Mouse (Mus musculus) limb, embryonic 15.5 days (tissue): ENCODE measurements around the gene Itpk1. TPM values are rescaled to one million over a fixed set of nuclear protein-coding genes. Genes with fewer than 3 reads are reported as not detected.

Experiments
- ATAC-seq: fragments of 200-750 bp; cut with Nextera tagmentation; 2 replicates; pipeline ENCODE4 v1.8.0; 2017; ENCODE audit warnings: low read depth, moderate TSS enrichment; ENCODE audit not compliant: insufficient number of reproducible peaks, low FRiP score, low TSS enrichment
- H3K27ac ChIP-seq: fragments of 300-500 bp; sonication (generic); 2 replicates; pipeline ENCODE4 v1.5.1; 2015; ENCODE audit warnings: moderate library complexity, mild to moderate bottlenecking, inconsistent platforms
- H3K27me3 ChIP-seq: fragments of 300-500 bp; sonication (generic); 2 replicates; pipeline ENCODE4 v1.6.1; 2015; ENCODE audit warnings: inconsistent platforms
- H3K36me3 ChIP-seq: fragments of 300-500 bp; sonication (generic); 2 replicates; pipeline ENCODE4 v1.6.1; 2015; ENCODE audit warnings: inconsistent platforms
- H3K4me1 ChIP-seq: fragments of 300-500 bp; sonication (generic); 2 replicates; pipeline ENCODE4 v1.6.1; 2015; ENCODE audit warnings: inconsistent platforms
- H3K4me2 ChIP-seq: fragments of 300-500 bp; sonication (generic); 2 replicates; pipeline ENCODE4 v1.6.1; 2015; ENCODE audit warnings: mild to moderate bottlenecking, inconsistent platforms
- H3K4me3 ChIP-seq: fragments of 300-500 bp; sonication (generic); 2 replicates; pipeline ENCODE4 v1.5.1; 2015; ENCODE audit warnings: mild to moderate bottlenecking, inconsistent platforms
- H3K9ac ChIP-seq: fragments of 300-500 bp; sonication (generic); 2 replicates; pipeline ENCODE4 v1.6.1; 2015; ENCODE audit warnings: inconsistent platforms
- H3K9me3 ChIP-seq: fragments of 300-500 bp; sonication (generic); 2 replicates; pipeline ENCODE4 v1.6.1; 2016; ENCODE audit warnings: inconsistent platforms
- WGBS: fragments of 180-500 bp; shearing (Covaris S2); methylation state at CpG from one replicate; pipeline ENCODE4 v1.1.7; 2015; 5-methylcytosine and 5-hydroxymethylcytosine counted together
- polyA plus RNA-seq: library from polyadenylated mRNA; unstranded; fragments of >200 nt; fragmentation: Nextera tagmentation; extraction: Ambion mirVana; gene quantifications from 2 replicates; pipeline ENCODE4 v1.2.1, GENCODE M21; 2015

Itpk1 gene
- polyA plus RNA-seq, 1 experiment from 2014 or later = 10.9 TPM

GRCm38 (mm10) chr12:102710851-102711375, 6.2 kb upstream of the Itpk1 start:
- no peak overlapping the region for H3K27ac ChIP-seq
- H3K4me1 ChIP-seq = peaks cover 7% of the 10 kb centered on the region; the same call in 1 of the 2 replicates
- no peak overlapping the region for H3K4me3 ChIP-seq
- no peak overlapping the region for H3K9ac ChIP-seq
- 61% methylated on average over 4 of the region's 4 CpGs for WGBS
- ATAC-seq = no peak
- H3K4me2 ChIP-seq = no peak overlapping the region
- H3K9me3 ChIP-seq = no peaks in the 10 kb centered on the region
- no peaks in the 10 kb centered on the region for H3K36me3 ChIP-seq
- H3K27me3 ChIP-seq = peaks cover 7% of the 10 kb centered on the region; the same call in 1 of the 2 replicates

GRCm38 (mm10) chr12:102709896-102710295, 5.2 kb upstream of the Itpk1 start:
- Histone ChIP-seq H3K4me3 (no peak overlapping the region), H3K36me3 (no peaks in the 10 kb centered on the region), H3K4me2 (no peak overlapping the region), H3K4me1 (peaks cover 13% of the 10 kb centered on the region; the same call in 1 of the 2 replicates), H3K9ac (no peak overlapping the region), H3K27ac (no peak overlapping the region), H3K27me3 (peaks cover 7% of the 10 kb centered on the region; the same call in 1 of the 2 replicates), H3K9me3 (no peaks in the 10 kb centered on the region)
- WGBS = 74% methylated on average over 5 of the region's 5 CpGs
- ATAC-seq = no peak

- H3K4me3 ChIP-seq = no peak overlapping the region
- H3K4me2 ChIP-seq = no peak overlapping the region
- no peak overlapping the region for H3K9ac ChIP-seq
- no peak for ATAC-seq
- peaks cover 7% of the 10 kb centered on the region; the same call in 1 of the 2 replicates for H3K27me3 ChIP-seq
- 84% methylated on average over 11 of the region's 11 CpGs for whole genome bisulfite sequencing
- no peaks in the 10 kb centered on the region for H3K36me3 ChIP-seq
- H3K27ac ChIP-seq = no peak overlapping the region
- no peaks in the 10 kb centered on the region for H3K9me3 ChIP-seq
- H3K4me1 ChIP-seq = peaks cover 20% of the 10 kb centered on the region
Measured at GRCm38 (mm10) chr12:102708220-102708619, 3.5 kb upstream of the Itpk1 start.

GRCm38 (mm10) chr12:102706833-102707463, 2.2 kb upstream of the Itpk1 start:
- Histone ChIP-seq H3K4me3 (no peak overlapping the region), H3K9me3 (no peaks in the 10 kb centered on the region), H3K4me2 (no peak overlapping the region), H3K4me1 (peaks cover 33% of the 10 kb centered on the region), H3K9ac (no peak overlapping the region), H3K36me3 (no peaks in the 10 kb centered on the region), H3K27ac (no peak overlapping the region), H3K27me3 (peaks cover 7% of the 10 kb centered on the region; the same call in 1 of the 2 replicates)
- WGBS = 78% methylated on average over 10 of the region's 10 CpGs
- no peak for ATAC-seq

GRCm38 (mm10) chr12:102705906-102706640, 1.3 kb upstream of the Itpk1 start:
- H3K4me2 ChIP-seq = no peak overlapping the region

GRCm38 (mm10) chr12:102705216-102705871, 614 bp upstream of the Itpk1 start:
- peak overlapping the region; percentile 86 for H3K9ac ChIP-seq
- peaks cover 7% of the 10 kb centered on the region; the same call in 1 of the 2 replicates for H3K27me3 ChIP-seq
- ATAC-seq = peak; percentile 40
- no peaks in the 10 kb centered on the region for H3K36me3 ChIP-seq
- peaks cover 42% of the 10 kb centered on the region for H3K4me1 ChIP-seq
- H3K4me2 ChIP-seq = peak overlapping the region; percentile 94
- H3K9me3 ChIP-seq = no peaks in the 10 kb centered on the region
- peak overlapping the region; percentile 71 for H3K4me3 ChIP-seq
- H3K27ac ChIP-seq = peak overlapping the region; percentile 91
- 2% methylated on average over 45 of the region's 45 CpGs for WGBS

More at GRCm38 (mm10) chr12:102705906-102706640, 1.3 kb upstream of the Itpk1 start:
- Histone ChIP-seq H3K9ac (no peak overlapping the region), H3K4me1 (peaks cover 35% of the 10 kb centered on the region), H3K9me3 (no peaks in the 10 kb centered on the region), H3K27me3 (peaks cover 7% of the 10 kb centered on the region; the same call in 1 of the 2 replicates), H3K4me3 (peak overlapping the region; percentile 71; the same call in 1 of the 2 replicates), H3K27ac (no peak overlapping the region), H3K36me3 (no peaks in the 10 kb centered on the region)
- no peak for ATAC-seq
- WGBS = 79% methylated on average over 6 of the region's 6 CpGs

- H3K4me3 ChIP-seq = peak overlapping the region; percentile 71
- ATAC-seq = no peak
- H3K27me3 ChIP-seq = peaks cover 7% of the 10 kb centered on the region; the same call in 1 of the 2 replicates
- H3K36me3 ChIP-seq = no peaks in the 10 kb centered on the region
- peak overlapping the region; percentile 51 for H3K9ac ChIP-seq
- no peak overlapping the region for H3K27ac ChIP-seq
- H3K4me1 ChIP-seq = peaks cover 50% of the 10 kb centered on the region
- WGBS = 6% methylated on average over 17 of the region's 17 CpGs
- no peaks in the 10 kb centered on the region for H3K9me3 ChIP-seq
- peak overlapping the region; percentile 94 for H3K4me2 ChIP-seq
Measured at GRCm38 (mm10) chr12:102703921-102704408, 765 bp downstream of the Itpk1 start.

- Histone ChIP-seq H3K9ac (no peak overlapping the region), H3K4me1 (peaks cover 56% of the 10 kb centered on the region), H3K4me2 (peak overlapping the region; percentile 94), H3K36me3 (no peaks in the 10 kb centered on the region), H3K9me3 (no peaks in the 10 kb centered on the region), H3K27me3 (peaks cover 7% of the 10 kb centered on the region; the same call in 1 of the 2 replicates), H3K4me3 (peak overlapping the region; percentile 71), H3K27ac (no peak overlapping the region)
- no peak for ATAC-seq
- 40% methylated on average over 6 of the region's 6 CpGs for WGBS
Measured at GRCm38 (mm10) chr12:102703441-102703840, 1.3 kb downstream of the Itpk1 start.

GRCm38 (mm10) chr12:102703111-102703412, 1.7 kb downstream of the Itpk1 start:
- Histone ChIP-seq H3K4me1 (peaks cover 59% of the 10 kb centered on the region), H3K9me3 (no peaks in the 10 kb centered on the region), H3K9ac (no peak overlapping the region), H3K27me3 (peaks cover 7% of the 10 kb centered on the region; the same call in 1 of the 2 replicates), H3K4me3 (peak overlapping the region; percentile 71), H3K27ac (peak overlapping the region; percentile 73), H3K36me3 (no peaks in the 10 kb centered on the region), H3K4me2 (peak overlapping the region; percentile 94)
- ATAC-seq = no peak
- WGBS = 6% methylated on average over 4 of the region's 4 CpGs

GRCm38 (mm10) chr12:102702356-102703110, 2.2 kb downstream of the Itpk1 start:
- Histone ChIP-seq H3K27me3 (peaks cover 7% of the 10 kb centered on the region; the same call in 1 of the 2 replicates), H3K27ac (peak overlapping the region; percentile 73), H3K4me3 (peak overlapping the region; percentile 71), H3K4me1 (peaks cover 65% of the 10 kb centered on the region), H3K9me3 (no peaks in the 10 kb centered on the region), H3K4me2 (peak overlapping the region; percentile 94), H3K36me3 (no peaks in the 10 kb centered on the region), H3K9ac (0 out of 2 replicates have a peak overlapping the region, but pooled peaks have one; percentile 14)
- ATAC-seq = no peak
- 8% methylated on average over 15 of the region's 15 CpGs for WGBS

- peaks cover 4% of the 10 kb centered on the region; the same call in 1 of the 2 replicates for H3K27me3 ChIP-seq
- no peak overlapping the region for H3K27ac ChIP-seq
- 84% methylated on average over 5 of the region's 5 CpGs for WGBS
- H3K36me3 ChIP-seq = no peaks in the 10 kb centered on the region
- peaks cover 71% of the 10 kb centered on the region for H3K4me1 ChIP-seq
- no peaks in the 10 kb centered on the region for H3K9me3 ChIP-seq
- no peak overlapping the region for H3K9ac ChIP-seq
- H3K4me2 ChIP-seq = no peak overlapping the region
- H3K4me3 ChIP-seq = no peak overlapping the region
- ATAC-seq = no peak
Measured at GRCm38 (mm10) chr12:102701691-102702207, 3.0 kb downstream of the Itpk1 start.
